Comparison of ENCODE assay signal across 28 mouse cellular contexts in genomic region chr11:11586423-11586822, GRCm38 (mm10). TPM values are rescaled to one million over a fixed set of nuclear protein-coding genes. Genes with fewer than 3 reads are reported as not detected.
"Had no signal": no experiment of that assay in that cellular context is flagged by ENCODE, and none has a peak within 500 bp of the region (broad histone marks: within the 10 kb centered on the region; RNA-seq: fewer than 3 reads in every experiment).

No protein-coding gene starts in this region.

- H3K4me3 ChIP-seq: left cerebral cortex, adult 2 months; liver, embryonic 15.5 days had no signal

- H3K9ac ChIP-seq: liver, embryonic 15.5 days had no signal

- H3K4me2 ChIP-seq: liver, embryonic 15.5 days had no signal

- DNase-seq: kidney, adult 11 months; kidney, adult 9 months; kidney, postnatal 36 days; layer of hippocampus, postnatal 36 days; lung, adult 2 months; lung, postnatal 14 days; lung, postnatal 4 days; midbrain, embryonic 14.5 days; thymus, adult 18-20 months; thymus, postnatal 36 days had no signal

- H3K4me1 ChIP-seq: liver, embryonic 15.5 days had no signal

- H3K9me3 ChIP-seq: liver, embryonic 15.5 days had no signal

- H3K27me3 ChIP-seq: liver, embryonic 15.5 days had no signal

- H3K27ac ChIP-seq: kidney, postnatal 0 days; left cerebral cortex, adult 2 months; liver, embryonic 15.5 days had no signal

- H3K36me3 ChIP-seq: liver, embryonic 15.5 days had no signal

RNA-seq across cellular contexts. Expression of gene 4930512M02Rik, which starts 41.2 kb away (rescaled TPM):
- total RNA-seq: layer of hippocampus, adult 8-10 months; layer of hippocampus, postnatal 10 days; layer of hippocampus, postnatal 36 days; left cerebral cortex, adult 2 months; left cerebral cortex, postnatal 10 days; left cerebral cortex, postnatal 36 days; megakaryocyte, adult 5-6 weeks; midbrain, postnatal 0 days had no signal
- polyA plus RNA-seq: kidney, postnatal 0 days; limb, embryonic 11.5 days; limb, embryonic 14.5 days; liver, embryonic 15.5 days; lung, adult 2 months; lung, embryonic 16.5 days; midbrain, embryonic 14.5 days; midbrain, postnatal 0 days; neural tube, embryonic 11.5 days; neural tube, embryonic 14.5 days; small intestine, adult 2 months; spleen, adult 2 months; stomach, embryonic 16.5 days; urinary bladder, adult 2 months had no signal
